Mouse (Mus musculus) heart, postnatal 10 days (tissue): Measurements from ENCODE around the gene Prickle2. TPM values are rescaled to one million over a fixed set of nuclear protein-coding genes. Genes with fewer than 3 reads are reported as not detected.

ENCODE experiments used
- DNase-seq, 2 experiments: peaks; one replicate each; pipeline ENCODE4 v3.0.0; 2021
- intact Hi-C: fragments of 180-260 bp; cut with DNase I; formaldehyde crosslinking; loops from one replicate; pipeline ENCODE4 v1.15.1; 2025
- total RNA-seq, 2 experiments: library from RNA; stranded (reverse); gene quantifications; 2 replicates each; pipeline ENCODE4 v1.2.3; 2021

Gene Prickle2
- total RNA-seq: 10 to 100 TPM in 1 of 2 experiments, 1 to 10 TPM in 1; 8.1 to 12.1 TPM

GRCm38 (mm10) chr6:92706145-92706466 lies at the start of gene Prickle2:
Gene Prickle2, minus strand, starts transcription at chr6:92706155.
- DNase-seq: peak; percentile 79 to 81
- intact Hi-C loops: no loop called here

- intact Hi-C loops: no loop called here
- no peak for DNase-seq
Observed at GRCm38 (mm10) chr6:92752737-92753136, 46.8 kb upstream of the Prickle2 start.

- intact Hi-C loops: no loop called here
- no peak for DNase-seq
Observed at GRCm38 (mm10) chr6:92749420-92749819, 43.5 kb upstream of the Prickle2 start.

- peak; percentile 64 to 80 for DNase-seq
- intact Hi-C loops: loop anchor here (1.0 kb wide), 1 partner anchor 457 kb away; no protein-coding TSS in a partner anchor
Observed at GRCm38 (mm10) chr6:92743605-92744004, 37.6 kb upstream of the Prickle2 start.

GRCm38 (mm10) chr6:92737116-92737515 lies 31.2 kb upstream of the Prickle2 start:
- no peak for DNase-seq
- intact Hi-C loops: no loop called here

- DNase-seq: no peak
- intact Hi-C loops: no loop called here
Observed at GRCm38 (mm10) chr6:92733651-92734050, 27.7 kb upstream of the Prickle2 start.

- intact Hi-C loops: loop anchor here (1.0 to 5.0 kb wide), 3 partner anchors 61 to 442 kb away; no protein-coding TSS in a partner anchor
- DNase-seq: peak in 1 of 2 experiments; percentile 29
Observed at GRCm38 (mm10) chr6:92728514-92728913, 22.6 kb upstream of the Prickle2 start.

GRCm38 (mm10) chr6:92728084-92728483 lies 22.1 kb upstream of the Prickle2 start:
- intact Hi-C loops: loop anchor here (1.0 to 5.0 kb wide), 3 partner anchors 61 to 442 kb away; no protein-coding TSS in a partner anchor
- DNase-seq: peak; percentile 87 to 94

- no peak for DNase-seq
- intact Hi-C loops: loop anchor here (5.0 kb wide), 2 partner anchors 60 to 305 kb away; no protein-coding TSS in a partner anchor
Observed at GRCm38 (mm10) chr6:92727351-92727986, 21.5 kb upstream of the Prickle2 start.

- DNase-seq: peak; percentile 37 to 48
- intact Hi-C loops: loop anchor here (5.0 kb wide), 2 partner anchors 59 to 304 kb away; no protein-coding TSS in a partner anchor
Observed at GRCm38 (mm10) chr6:92726121-92726520, 20.2 kb upstream of the Prickle2 start.

- no peak for DNase-seq
- intact Hi-C loops: no loop called here
Observed at GRCm38 (mm10) chr6:92724394-92724793, 18.4 kb upstream of the Prickle2 start.

- intact Hi-C loops: no loop called here
- peak in 1 of 2 experiments; percentile 14 for DNase-seq
Observed at GRCm38 (mm10) chr6:92715806-92716205, 9.9 kb upstream of the Prickle2 start.

- no peak for DNase-seq
- intact Hi-C loops: no loop called here
Observed at GRCm38 (mm10) chr6:92714748-92715147, 8.8 kb upstream of the Prickle2 start.

GRCm38 (mm10) chr6:92708137-92708536 lies 2.2 kb upstream of the Prickle2 start:
- intact Hi-C loops: no loop called here
- DNase-seq: no peak

GRCm38 (mm10) chr6:92705353-92706144 lies 406 bp downstream of the Prickle2 start:
- intact Hi-C loops: no loop called here
- DNase-seq: peak; percentile 24 to 28

GRCm38 (mm10) chr6:92704810-92705209 lies 1.1 kb downstream of the Prickle2 start:
- intact Hi-C loops: no loop called here
- peak; percentile 22 to 28 for DNase-seq

- no peak for DNase-seq
- intact Hi-C loops: no loop called here
Observed at GRCm38 (mm10) chr6:92699491-92700209, 6.3 kb downstream of the Prickle2 start.

- intact Hi-C loops: no loop called here
Observed at GRCm38 (mm10) chr6:92697807-92698206, 8.1 kb downstream of the Prickle2 start.

GRCm38 (mm10) chr6:92687317-92687716 lies 18.6 kb downstream of the Prickle2 start:
- no peak for DNase-seq
- intact Hi-C loops: no loop called here

More at GRCm38 (mm10) chr6:92697807-92698206, 8.1 kb downstream of the Prickle2 start:
- no peak for DNase-seq

GRCm38 (mm10) chr6:92674394-92674925 lies 31.5 kb downstream of the Prickle2 start:
- no peak for DNase-seq
- intact Hi-C loops: no loop called here
